Mouse (Mus musculus) limb, embryonic 12.5 days (tissue): ENCODE data around the gene Ccdc24. TPM values are rescaled to one million over a fixed set of nuclear protein-coding genes. Genes with fewer than 3 reads are reported as not detected.

Experiments used
- ATAC-seq: fragments of 200-750 bp; cut with Nextera tagmentation; 2 replicates; pipeline ENCODE4 v1.8.0; 2017; ENCODE audit warnings: low read depth, moderate TSS enrichment; ENCODE audit not compliant: insufficient number of reproducible peaks, insufficient read depth, low FRiP score, low TSS enrichment
- H3K27ac ChIP-seq: fragments of 300-500 bp; sonication (generic); 2 replicates; pipeline ENCODE4 v1.5.1; 2016; ENCODE audit warnings: mild to moderate bottlenecking, moderate library complexity
- H3K27me3 ChIP-seq: fragments of 300-500 bp; sonication (generic); 2 replicates; pipeline ENCODE4 v1.6.1; 2016; ENCODE audit warnings: mild to moderate bottlenecking, moderate library complexity
- H3K36me3 ChIP-seq: fragments of 300-500 bp; sonication (generic); 2 replicates; pipeline ENCODE4 v1.6.1; 2016; ENCODE audit warnings: mild to moderate bottlenecking, moderate library complexity
- H3K4me1 ChIP-seq: fragments of 300-500 bp; sonication (generic); replicated peaks from 2 replicates; pipeline ENCODE4 v1.6.1; 2016
- H3K4me2 ChIP-seq: fragments of 300-500 bp; sonication (generic); 2 replicates; pipeline ENCODE4 v1.6.1; 2016; ENCODE audit warnings: mild to moderate bottlenecking, moderate library complexity
- H3K4me3 ChIP-seq: fragments of 300-500 bp; sonication (generic); replicated peaks from 2 replicates; pipeline ENCODE4 v1.5.1; 2016; ENCODE audit warnings: mild to moderate bottlenecking
- H3K9ac ChIP-seq: fragments of 300-500 bp; sonication (generic); replicated peaks from 2 replicates; pipeline ENCODE4 v1.6.1; 2016; ENCODE audit warnings: mild to moderate bottlenecking, moderate library complexity
- H3K9me3 ChIP-seq: fragments of 300-500 bp; sonication (generic); 2 replicates; pipeline ENCODE4 v1.6.1; 2016; ENCODE audit warnings: mild to moderate bottlenecking, moderate library complexity
- WGBS: fragments of 180-500 bp; shearing (Covaris S2); methylation state at CpG from one replicate; pipeline ENCODE4 v1.1.7; 2016; 5-methylcytosine and 5-hydroxymethylcytosine counted together
- polyA plus RNA-seq: library from polyadenylated mRNA; unstranded; fragments of >200 nt; fragmentation: Nextera tagmentation; extraction: Ambion mirVana; gene quantifications from 2 replicates; pipeline ENCODE4 v1.2.1, GENCODE M21; 2016

Ccdc24 gene
- 2.2 and 2.7 TPM in 2 replicates for polyA plus RNA-seq

GRCm38 (mm10) chr4:117872471-117872886 is at the start of gene Ccdc24:
TSS of gene Ccdc24 (minus strand) at chr4:117872557.
- Histone ChIP-seq H3K27me3 (no peaks in the 10 kb centered on the region), H3K9ac (no peak within 1 kb of the TSS; the same call in 1 of the 2 replicates), H3K4me3 (peak within 1 kb of the TSS; percentile 21), H3K4me2 (peak within 1 kb of the TSS; percentile 49), H3K36me3 (peaks cover 49% of the 10 kb centered on the region), H3K27ac (no peak within 1 kb of the TSS), H3K4me1 (peaks cover 24% of the 10 kb centered on the region), H3K9me3 (no peaks in the 10 kb centered on the region)
- 5% methylated on average over 14 of the region's 14 CpGs for WGBS
- ATAC-seq: peak; percentile 22; the same call in 1 of the 2 replicates

- Histone ChIP-seq H3K4me1 (peaks cover 3% of the 10 kb centered on the region; the same call in 1 of the 2 replicates), H3K27ac (no peak overlapping the region), H3K4me3 (no peak overlapping the region), H3K27me3 (peaks cover 31% of the 10 kb centered on the region), H3K4me2 (no peak overlapping the region), H3K9ac (no peak overlapping the region), H3K9me3 (no peaks in the 10 kb centered on the region), H3K36me3 (peaks cover 9% of the 10 kb centered on the region; the same call in 1 of the 2 replicates)
- 80% methylated on average over 2 of the region's 2 CpGs for WGBS
- no peak for ATAC-seq
These were observed 49.0 kb upstream of the Ccdc24 start for GRCm38 (mm10) chr4:117921358-117921757.

- Histone ChIP-seq H3K36me3 (no peaks in the 10 kb centered on the region), H3K27me3 (peaks cover 5% of the 10 kb centered on the region), H3K4me3 (no peak overlapping the region), H3K9ac (no peak overlapping the region), H3K4me1 (peaks cover 15% of the 10 kb centered on the region), H3K9me3 (no peaks in the 10 kb centered on the region), H3K27ac (no peak overlapping the region), H3K4me2 (no peak overlapping the region)
- no peak for ATAC-seq
- WGBS: 86% methylated on average over 5 of the region's 5 CpGs
These were observed 46.4 kb upstream of the Ccdc24 start for GRCm38 (mm10) chr4:117918762-117919161.

GRCm38 (mm10) chr4:117918261-117918660 is 45.9 kb upstream of the Ccdc24 start:
- 77% methylated on average over 3 of the region's 3 CpGs for WGBS

GRCm38 (mm10) chr4:117917847-117918246 is 45.5 kb upstream of the Ccdc24 start:
- no peak overlapping the region for H3K9ac ChIP-seq
- H3K27ac ChIP-seq: no peak overlapping the region
- 89% methylated on average over 4 of the region's 4 CpGs for WGBS
- H3K36me3 ChIP-seq: no peaks in the 10 kb centered on the region
- no peak for ATAC-seq
- peaks cover 24% of the 10 kb centered on the region for H3K4me1 ChIP-seq
- H3K4me3 ChIP-seq: no peak overlapping the region
- no peak overlapping the region for H3K4me2 ChIP-seq
- H3K27me3 ChIP-seq: peaks cover 5% of the 10 kb centered on the region
- H3K9me3 ChIP-seq: no peaks in the 10 kb centered on the region

More at GRCm38 (mm10) chr4:117918261-117918660, 45.9 kb upstream of the Ccdc24 start:
- Histone ChIP-seq H3K9ac (no peak overlapping the region), H3K27ac (no peak overlapping the region), H3K4me2 (no peak overlapping the region), H3K27me3 (peaks cover 5% of the 10 kb centered on the region), H3K4me3 (no peak overlapping the region), H3K4me1 (peaks cover 20% of the 10 kb centered on the region), H3K9me3 (no peaks in the 10 kb centered on the region), H3K36me3 (no peaks in the 10 kb centered on the region)
- no peak for ATAC-seq

GRCm38 (mm10) chr4:117917402-117917801 is 45.0 kb upstream of the Ccdc24 start:
- peaks cover 5% of the 10 kb centered on the region for H3K27me3 ChIP-seq
- 82% methylated on average over 4 of the region's 4 CpGs for WGBS
- no peak overlapping the region for H3K4me3 ChIP-seq
- peaks cover 29% of the 10 kb centered on the region for H3K4me1 ChIP-seq
- H3K4me2 ChIP-seq: no peak overlapping the region
- peaks cover 2% of the 10 kb centered on the region for H3K36me3 ChIP-seq
- H3K27ac ChIP-seq: no peak overlapping the region
- no peaks in the 10 kb centered on the region for H3K9me3 ChIP-seq
- ATAC-seq: no peak
- H3K9ac ChIP-seq: no peak overlapping the region

GRCm38 (mm10) chr4:117916386-117916785 is 44.0 kb upstream of the Ccdc24 start:
- no peak overlapping the region for H3K27ac ChIP-seq
- peaks cover 30% of the 10 kb centered on the region for H3K4me1 ChIP-seq
- H3K4me3 ChIP-seq: peak overlapping the region; percentile 74; the same call in 1 of the 2 replicates
- WGBS: 80% methylated on average over 5 of the region's 5 CpGs
- H3K9ac ChIP-seq: no peak overlapping the region
- ATAC-seq: no peak
- H3K27me3 ChIP-seq: no peaks in the 10 kb centered on the region
- H3K9me3 ChIP-seq: no peaks in the 10 kb centered on the region
- peaks cover 12% of the 10 kb centered on the region for H3K36me3 ChIP-seq
- peak overlapping the region; percentile 100; the same call in 1 of the 2 replicates for H3K4me2 ChIP-seq

GRCm38 (mm10) chr4:117915489-117916105 is 43.2 kb upstream of the Ccdc24 start:
- H3K27me3 ChIP-seq: no peaks in the 10 kb centered on the region
- 0 out of 2 replicates have a peak overlapping the region, but pooled peaks have one; percentile 17 for H3K27ac ChIP-seq
- H3K36me3 ChIP-seq: peaks cover 20% of the 10 kb centered on the region
- peak overlapping the region; percentile 100 for H3K4me2 ChIP-seq
- 4% methylated on average over 19 of the region's 19 CpGs for WGBS
- peak overlapping the region; percentile 80 for H3K9ac ChIP-seq
- peak overlapping the region; percentile 74 for H3K4me3 ChIP-seq
- H3K4me1 ChIP-seq: peaks cover 30% of the 10 kb centered on the region
- H3K9me3 ChIP-seq: no peaks in the 10 kb centered on the region
- no peak for ATAC-seq

- H3K9ac ChIP-seq: peak within 1 kb of the TSS; percentile 80
- peak; percentile 96 for ATAC-seq
- H3K4me1 ChIP-seq: peaks cover 30% of the 10 kb centered on the region
- H3K27me3 ChIP-seq: no peaks in the 10 kb centered on the region
- peaks cover 26% of the 10 kb centered on the region for H3K36me3 ChIP-seq
- H3K4me2 ChIP-seq: peak within 1 kb of the TSS; percentile 100
- under 1% methylated on average over 61 of the region's 61 CpGs for WGBS
- no peaks in the 10 kb centered on the region for H3K9me3 ChIP-seq
- H3K4me3 ChIP-seq: peak within 1 kb of the TSS; percentile 74
- H3K27ac ChIP-seq: peak within 1 kb of the TSS; percentile 85
These were observed 42.5 kb upstream of the Ccdc24 start, which contains the start of gene Ipo13 for GRCm38 (mm10) chr4:117914591-117915442. TSS of gene Ipo13 (minus strand) at chr4:117914999.

- H3K4me1 ChIP-seq: peaks cover 31% of the 10 kb centered on the region
- 19% methylated on average over 8 of the region's 8 CpGs for WGBS
- H3K4me3 ChIP-seq: peak overlapping the region; percentile 74
- peaks cover 31% of the 10 kb centered on the region for H3K36me3 ChIP-seq
- H3K27ac ChIP-seq: no peak overlapping the region
- no peak for ATAC-seq
- H3K9ac ChIP-seq: peak overlapping the region; percentile 80
- H3K9me3 ChIP-seq: no peaks in the 10 kb centered on the region
- H3K27me3 ChIP-seq: no peaks in the 10 kb centered on the region
- H3K4me2 ChIP-seq: peak overlapping the region; percentile 100
These were observed 41.7 kb upstream of the Ccdc24 start for GRCm38 (mm10) chr4:117914031-117914430.

- Histone ChIP-seq H3K9me3 (no peaks in the 10 kb centered on the region), H3K36me3 (peaks cover 37% of the 10 kb centered on the region), H3K4me2 (peak overlapping the region; percentile 100), H3K9ac (peak overlapping the region; percentile 35), H3K27ac (no peak overlapping the region), H3K4me3 (peak overlapping the region; percentile 74), H3K4me1 (peaks cover 34% of the 10 kb centered on the region), H3K27me3 (no peaks in the 10 kb centered on the region)
- WGBS: 66% methylated on average over 3 of the region's 3 CpGs
- ATAC-seq: no peak
These were observed 41.1 kb upstream of the Ccdc24 start for GRCm38 (mm10) chr4:117913421-117913820.
